In the genomic region with DNA sequence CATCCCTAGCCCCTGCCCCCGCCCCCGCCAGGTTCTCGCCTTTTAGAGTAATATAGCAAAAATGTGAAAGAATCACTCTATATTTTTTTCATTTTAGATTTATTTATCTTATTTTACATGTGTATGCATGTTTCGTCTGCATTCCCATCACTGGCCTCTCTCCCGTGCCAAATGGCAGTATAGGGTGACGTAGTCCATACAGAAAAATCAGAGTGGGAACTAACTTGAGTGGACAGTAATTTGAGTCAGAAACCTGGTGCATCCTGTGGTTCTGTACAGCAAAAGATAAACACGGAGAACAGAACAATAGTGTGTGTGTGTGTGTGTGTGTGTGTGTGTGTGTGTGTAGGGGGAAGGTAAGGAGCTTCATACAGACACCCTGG, we compare ENCODE assay signal across 8 mouse cellular contexts. TPM values are rescaled to one million over a fixed set of nuclear protein-coding genes. Genes with fewer than 3 reads are reported as not detected.
A peak's percentile ranks its signal among the peaks of the same experiment; 100 is the strongest.
DNase-seq lines count a peak whose midpoint lies in the region; ATAC-seq and TF ChIP-seq lines count a peak whose summit lies in the region.
"Not testable (repeated sequence)": the region's sequence is repeated elsewhere in the genome, so short reads cannot be mapped to it uniquely, and the experiment has no call there.

No protein-coding gene starts in this region.

- peak overlapping the region; percentile 76 for H3K4me3 ChIP-seq in E14TG2a.4 (replicated peaks; ENCODE audit: low read length)
- H3K4me3 ChIP-seq in embryonic fibroblast, embryonic 13.5 days (ENCODE audit: insufficient read depth, low read length) = peak overlapping the region; percentile 49
- H3K4me3 ChIP-seq in heart, embryonic 11.5 days (ENCODE audit: low read depth, low read length) = peak overlapping the region; percentile 54
- H3K4me3 ChIP-seq in hindbrain, embryonic 15.5 days = peak overlapping the region; percentile 54
- peak overlapping the region; percentile 67 for H3K4me3 ChIP-seq in kidney, postnatal 0 days (replicated peaks; ENCODE audit: low read depth, low read length)
- H3K4me3 ChIP-seq in liver, embryonic 13.5 days (replicated peaks) = peak overlapping the region; percentile 44
- H3K4me3 ChIP-seq in midbrain, embryonic 10.5 days = peak overlapping the region; percentile 66
- peak overlapping the region; percentile 76 for H3K4me3 ChIP-seq in neural tube, embryonic 14.5 days (ENCODE audit: low read depth, low read length)

- H3K27me3 ChIP-seq in E14TG2a.4 (ENCODE audit: insufficient read depth, low read length) = peaks cover 19% of the 10 kb centered on the region
- H3K27me3 ChIP-seq in heart, embryonic 11.5 days (ENCODE audit: control insufficient read depth, insufficient read depth, low read length); hindbrain, embryonic 15.5 days; kidney, postnatal 0 days (ENCODE audit: insufficient read depth, low read length); liver, embryonic 13.5 days; midbrain, embryonic 10.5 days (ENCODE audit: low read depth, poor library complexity, severe bottlenecking); neural tube, embryonic 14.5 days (ENCODE audit: control insufficient read depth, insufficient read depth, low read length): not testable (repeated sequence)

- TF ChIP-seq CTCF in E14TG2a.4 (conservative IDR thresholded peaks at IDR 0.05; ENCODE audit: low read length); embryonic fibroblast, embryonic 13.5 days (IDR thresholded peaks at IDR 0.05; ENCODE audit: borderline replicate concordance, insufficient read depth, low read length); kidney, postnatal 0 days (IDR thresholded peaks at IDR 0.05; ENCODE audit: low read depth): not testable (repeated sequence)

- not testable (repeated sequence) for ATAC-seq in heart, embryonic 11.5 days (replicated peaks; ENCODE audit: insufficient number of reproducible peaks, low FRiP score, low TSS enrichment); liver, embryonic 13.5 days (ENCODE audit: low read depth)
- peak; percentile 79 for ATAC-seq in hindbrain, embryonic 15.5 days (ENCODE audit: low FRiP score, low read depth)
- ATAC-seq in kidney, postnatal 0 days (replicated peaks; ENCODE audit: low FRiP score, low read depth) = peak; percentile 14; the same call in 1 of the 2 replicates
- peak; percentile 36 for ATAC-seq in neural tube, embryonic 14.5 days (ENCODE audit: low read depth)

- H3K9me3 ChIP-seq in E14TG2a.4 (ENCODE audit: low read length); heart, embryonic 11.5 days (replicated peaks; ENCODE audit: control insufficient read depth, low read length); hindbrain, embryonic 15.5 days; kidney, postnatal 0 days (replicated peaks; ENCODE audit: low read length); liver, embryonic 13.5 days (replicated peaks); midbrain, embryonic 10.5 days (replicated peaks); neural tube, embryonic 14.5 days (ENCODE audit: control insufficient read depth, low read length): not testable (repeated sequence)

- 41% methylated on average over 7 of the region's 7 CpGs for WGBS in heart, embryonic 11.5 days (ENCODE audit: insufficient replicate concordance)
- WGBS in hindbrain, embryonic 15.5 days = 25% methylated on average over 7 of the region's 7 CpGs
- 28% methylated on average over 7 of the region's 7 CpGs for WGBS in kidney, postnatal 0 days
- WGBS in liver, embryonic 13.5 days (ENCODE audit: insufficient replicate concordance) = 23% methylated on average over 7 of the region's 7 CpGs
- 47% methylated on average over 7 of the region's 7 CpGs for WGBS in midbrain, embryonic 10.5 days
- WGBS in neural tube, embryonic 14.5 days = 32% methylated on average over 7 of the region's 7 CpGs

- H3K36me3 ChIP-seq in E14TG2a.4 (ENCODE audit: insufficient read depth, low read length); heart, embryonic 11.5 days (ENCODE audit: control insufficient read depth, insufficient read depth, low read length); hindbrain, embryonic 15.5 days; kidney, postnatal 0 days (ENCODE audit: insufficient read depth, low read length); liver, embryonic 13.5 days; midbrain, embryonic 10.5 days; neural tube, embryonic 14.5 days (ENCODE audit: control insufficient read depth, insufficient read depth, low read length): not testable (repeated sequence)

- not testable (repeated sequence) for H3K9ac ChIP-seq in heart, embryonic 11.5 days (ENCODE audit: low read depth, low read length); liver, embryonic 13.5 days
- H3K9ac ChIP-seq in hindbrain, embryonic 15.5 days = peak overlapping the region; percentile 72
- peak overlapping the region; percentile 60; the same call in 1 of the 2 replicates for H3K9ac ChIP-seq in kidney, postnatal 0 days (ENCODE audit: low read depth, low read length)
- H3K9ac ChIP-seq in neural tube, embryonic 14.5 days (replicated peaks; ENCODE audit: low read depth, low read length) = peak overlapping the region; percentile 96

- H3K4me2 ChIP-seq in heart, embryonic 11.5 days = peak overlapping the region; percentile 87
- H3K4me2 ChIP-seq in hindbrain, embryonic 15.5 days = peak overlapping the region; percentile 62
- H3K4me2 ChIP-seq in kidney, postnatal 0 days (ENCODE audit: low read length) = peak overlapping the region; percentile 76
- peak overlapping the region; percentile 58 for H3K4me2 ChIP-seq in liver, embryonic 13.5 days
- H3K4me2 ChIP-seq in neural tube, embryonic 14.5 days (ENCODE audit: low read depth, low read length) = peak overlapping the region; percentile 53

- not testable (repeated sequence) for TF ChIP-seq POLR2A in embryonic fibroblast, embryonic 13.5 days (IDR thresholded peaks at IDR 0.05; ENCODE audit: low read depth, low read length)

- H3K27ac ChIP-seq in embryonic fibroblast, embryonic 13.5 days (ENCODE audit: insufficient read depth, low read length); heart, embryonic 11.5 days (ENCODE audit: low read depth, low read length); kidney, postnatal 0 days; liver, embryonic 13.5 days: not testable (repeated sequence)
- H3K27ac ChIP-seq in hindbrain, embryonic 15.5 days (replicated peaks) = peak overlapping the region; percentile 93
- peak overlapping the region; percentile 83 for H3K27ac ChIP-seq in midbrain, embryonic 10.5 days (replicated peaks)
- H3K27ac ChIP-seq in neural tube, embryonic 14.5 days (ENCODE audit: low read depth, low read length) = peak overlapping the region; percentile 97

- not testable (repeated sequence) for H3K4me1 ChIP-seq in E14TG2a.4 (replicated peaks; ENCODE audit: low read depth, low read length); embryonic fibroblast, embryonic 13.5 days (ENCODE audit: control insufficient read depth, insufficient read depth, low read length); heart, embryonic 11.5 days (ENCODE audit: control insufficient read depth, insufficient read depth, low read length); kidney, postnatal 0 days (replicated peaks; ENCODE audit: insufficient read depth, low read length); liver, embryonic 13.5 days (replicated peaks); neural tube, embryonic 14.5 days (ENCODE audit: control insufficient read depth, insufficient read depth, low read length)
- peaks cover 14% of the 10 kb centered on the region for H3K4me1 ChIP-seq in hindbrain, embryonic 15.5 days (replicated peaks)
- peaks cover 11% of the 10 kb centered on the region for H3K4me1 ChIP-seq in midbrain, embryonic 10.5 days

- not testable (repeated sequence) for DNase-seq in kidney, postnatal 0 days (ENCODE audit: low spot score); liver, embryonic 13.5 days; midbrain, embryonic 10.5 days (ENCODE audit: low spot score)

RNA-seq across cellular contexts. Expression of gene Cd200, which starts 0.2 kb away (rescaled TPM):
- 0.94 and 4.1 TPM in 2 replicates for polyA plus RNA-seq in embryonic fibroblast, embryonic 13.5 days (2011; ENCODE audit: insufficient read length, low read depth, missing spikeins)
- 9.9 and 11.4 TPM in 2 replicates for polyA plus RNA-seq in heart, embryonic 11.5 days (2014; fragmentation: Nextera tagmentation; extraction: Ambion mirVana)
- polyA plus RNA-seq in hindbrain, embryonic 15.5 days (2015; fragmentation: Nextera tagmentation; extraction: Ambion mirVana) = 340 and 346 TPM in 2 replicates
- polyA plus RNA-seq in kidney, postnatal 0 days (2015; fragmentation: Nextera tagmentation; extraction: Ambion mirVana) = 82.2 and 104 TPM in 2 replicates
- 0.84 and 1.4 TPM in 2 replicates for polyA plus RNA-seq in liver, embryonic 13.5 days (2015; fragmentation: Nextera tagmentation; extraction: Ambion mirVana)
- 16.5 and 30.8 TPM in 2 replicates for polyA plus RNA-seq in midbrain, embryonic 10.5 days (2016; fragmentation: Nextera tagmentation; extraction: Ambion mirVana)
- 332 and 392 TPM in 2 replicates for polyA plus RNA-seq in neural tube, embryonic 14.5 days (2014; fragmentation: Nextera tagmentation; extraction: Ambion mirVana)
